Mouse (Mus musculus): ENCODE results near the gene Klk7.

Gene Klk7

GRCm38 (mm10) chr7:43810994-43811393, at the start of gene Klk7:
TSS of gene Klk7 (plus strand) at chr7:43811294.
- no peak for DNase-seq

- DNase-seq = no peak
Observed at GRCm38 (mm10) chr7:43766484-43766883, 44.6 kb upstream of the Klk7 start.

- no peak for DNase-seq
Observed at GRCm38 (mm10) chr7:43768597-43768996, 42.5 kb upstream of the Klk7 start, which contains the start of gene Klk12. TSS of gene Klk12 (plus strand) at chr7:43768897.

GRCm38 (mm10) chr7:43769636-43770035, 41.5 kb upstream of the Klk7 start:
- DNase-seq = no peak

GRCm38 (mm10) chr7:43770701-43771100, 40.4 kb upstream of the Klk7 start:
- DNase-seq = no peak

GRCm38 (mm10) chr7:43771916-43772315, 39.2 kb upstream of the Klk7 start:
- no peak for DNase-seq

- no peak for DNase-seq
Observed at GRCm38 (mm10) chr7:43772901-43773300, 38.2 kb upstream of the Klk7 start.

GRCm38 (mm10) chr7:43774364-43774763, 36.7 kb upstream of the Klk7 start, which contains the start of gene Klk11:
TSS of gene Klk11 (plus strand) at chr7:43774604.
- DNase-seq = no peak

- no peak for DNase-seq
Observed at GRCm38 (mm10) chr7:43774802-43775201, 36.3 kb upstream of the Klk7 start.

GRCm38 (mm10) chr7:43775311-43776057, 35.6 kb upstream of the Klk7 start:
- DNase-seq = no peak

- DNase-seq = no peak
Observed at GRCm38 (mm10) chr7:43776506-43776905, 34.6 kb upstream of the Klk7 start.

GRCm38 (mm10) chr7:43777423-43777822, 33.7 kb upstream of the Klk7 start:
- no peak for DNase-seq

- no peak for DNase-seq
Observed at GRCm38 (mm10) chr7:43778176-43778970, 32.7 kb upstream of the Klk7 start.

- no peak for DNase-seq
Observed at GRCm38 (mm10) chr7:43780241-43780640, 30.9 kb upstream of the Klk7 start.

- no peak for DNase-seq
Observed at GRCm38 (mm10) chr7:43780746-43781145, 30.3 kb upstream of the Klk7 start, which contains the start of gene Klk10. TSS of gene Klk10 (plus strand) at chr7:43781035.

GRCm38 (mm10) chr7:43781541-43781940, 29.6 kb upstream of the Klk7 start:
- DNase-seq = no peak

- DNase-seq = peak; percentile 75 to 84
Observed at GRCm38 (mm10) chr7:43782275-43783265, 28.5 kb upstream of the Klk7 start.

GRCm38 (mm10) chr7:43785286-43785685, 25.8 kb upstream of the Klk7 start:
- no peak for DNase-seq

- no peak for DNase-seq
Observed at GRCm38 (mm10) chr7:43788096-43788495, 23.0 kb upstream of the Klk7 start.

GRCm38 (mm10) chr7:43789295-43789694, 21.8 kb upstream of the Klk7 start:
- no peak for DNase-seq

- DNase-seq = no peak
Observed at GRCm38 (mm10) chr7:43791591-43791990, 19.5 kb upstream of the Klk7 start, which contains the start of gene Klk9. TSS of gene Klk9 (plus strand) at chr7:43791891.

- DNase-seq = no peak
Observed at GRCm38 (mm10) chr7:43796355-43796754, 14.7 kb upstream of the Klk7 start.
